Mouse (Mus musculus) hindbrain, embryonic 12.5 days (tissue): ENCODE measurements at regions not wholly inside any gene's neighbourhood (a gene's known extent, or its start where the extent isn't known, plus 50 kb on each side); places are given as distances from the start of the nearest gene placed in this dataset.
"Not testable (repeated sequence)": the region's sequence is repeated elsewhere in the genome, so short reads cannot be mapped to it uniquely, and the experiment has no call there.

Experiments used
- ATAC-seq: fragments of 200-750 bp; cut with Nextera tagmentation; 2 replicates; pipeline ENCODE4 v1.8.0; 2017; ENCODE audit warnings: moderate TSS enrichment; ENCODE audit not compliant: low FRiP score
- H3K27ac ChIP-seq: fragments of 300-500 bp; sonication (generic); 2 replicates; pipeline ENCODE4 v1.5.1; 2016; ENCODE audit warnings: mild to moderate bottlenecking
- H3K27me3 ChIP-seq: fragments of 300-500 bp; sonication (generic); 2 replicates; pipeline ENCODE4 v1.6.1; 2016; ENCODE audit warnings: mild to moderate bottlenecking
- H3K36me3 ChIP-seq: fragments of 300-500 bp; sonication (generic); 2 replicates; pipeline ENCODE4 v1.6.1; 2016; ENCODE audit warnings: mild to moderate bottlenecking
- H3K4me1 ChIP-seq: fragments of 300-500 bp; sonication (generic); 2 replicates; pipeline ENCODE4 v1.6.1; 2016
- H3K4me2 ChIP-seq: fragments of 300-500 bp; sonication (generic); replicated peaks from 2 replicates; pipeline ENCODE4 v1.6.1; 2016; ENCODE audit warnings: mild to moderate bottlenecking
- H3K4me3 ChIP-seq: fragments of 300-500 bp; sonication (generic); 2 replicates; pipeline ENCODE4 v1.5.1; 2016; ENCODE audit warnings: mild to moderate bottlenecking
- H3K9ac ChIP-seq: fragments of 300-500 bp; sonication (generic); 2 replicates; pipeline ENCODE4 v1.6.1; 2016; ENCODE audit warnings: mild to moderate bottlenecking, moderate library complexity
- H3K9me3 ChIP-seq: fragments of 300-500 bp; sonication (generic); replicated peaks from 2 replicates; pipeline ENCODE4 v1.6.1; 2016; ENCODE audit warnings: mild to moderate bottlenecking
- WGBS: fragments of 180-500 bp; shearing (Covaris S2); methylation state at CpG from one replicate; pipeline ENCODE4 v1.1.7; 2016; 5-methylcytosine and 5-hydroxymethylcytosine counted together

GRCm38 (mm10) chr5:12639549-12639948, 256.4 kb downstream of the Sema3d start:
- Histone ChIP-seq H3K4me2 (no peak overlapping the region), H3K4me3 (no peak overlapping the region), H3K9me3 (no peaks in the 10 kb centered on the region), H3K9ac (no peak overlapping the region), H3K36me3 (no peaks in the 10 kb centered on the region), H3K27me3 (no peaks in the 10 kb centered on the region), H3K4me1 (peaks cover 4% of the 10 kb centered on the region), H3K27ac (no peak overlapping the region)
- ATAC-seq, result no peak

GRCm38 (mm10) chr5:12646269-12646668, 263.1 kb downstream of the Sema3d start:
- Histone ChIP-seq H3K4me2 (no peak overlapping the region), H3K4me3 (no peak overlapping the region), H3K4me1 (no peaks in the 10 kb centered on the region), H3K9me3 (no peaks in the 10 kb centered on the region), H3K27ac (no peak overlapping the region), H3K9ac (no peak overlapping the region), H3K27me3 (no peaks in the 10 kb centered on the region), H3K36me3 (no peaks in the 10 kb centered on the region)
- ATAC-seq, result no peak
- WGBS, result 59% methylated on average over 2 of the region's 2 CpGs

GRCm38 (mm10) chr5:12673666-12674065, 290.5 kb downstream of the Sema3d start:
- Histone ChIP-seq H3K4me3 (no peak overlapping the region), H3K9me3 (no peaks in the 10 kb centered on the region)
- WGBS, result 92% methylated on average over 2 of the region's 2 CpGs

GRCm38 (mm10) chr5:12674134-12674533, 290.9 kb downstream of the Sema3d start:
- H3K9ac ChIP-seq, result no peak overlapping the region
- no peaks in the 10 kb centered on the region for H3K36me3 ChIP-seq
- WGBS, result 92% methylated on average over 4 of the region's 4 CpGs
- ATAC-seq, result no peak
- H3K4me2 ChIP-seq, result no peak overlapping the region
- no peaks in the 10 kb centered on the region for H3K4me1 ChIP-seq
- H3K4me3 ChIP-seq, result no peak overlapping the region
- no peaks in the 10 kb centered on the region for H3K27me3 ChIP-seq
- no peaks in the 10 kb centered on the region for H3K9me3 ChIP-seq
- no peak overlapping the region for H3K27ac ChIP-seq

More at GRCm38 (mm10) chr5:12673666-12674065, 290.5 kb downstream of the Sema3d start:
- H3K4me1 ChIP-seq, result no peaks in the 10 kb centered on the region
- H3K27me3 ChIP-seq, result no peaks in the 10 kb centered on the region
- H3K9ac ChIP-seq, result no peak overlapping the region
- ATAC-seq, result no peak
- no peak overlapping the region for H3K4me2 ChIP-seq
- H3K27ac ChIP-seq, result no peak overlapping the region
- no peaks in the 10 kb centered on the region for H3K36me3 ChIP-seq

GRCm38 (mm10) chr5:12676712-12677111, 293.5 kb downstream of the Sema3d start:
- no peaks in the 10 kb centered on the region for H3K36me3 ChIP-seq
- no peak for ATAC-seq
- H3K4me3 ChIP-seq, result no peak overlapping the region
- WGBS, result 50% methylated on average over 3 of the region's 3 CpGs
- H3K27ac ChIP-seq, result no peak overlapping the region
- H3K4me1 ChIP-seq, result no peaks in the 10 kb centered on the region
- no peaks in the 10 kb centered on the region for H3K9me3 ChIP-seq
- no peaks in the 10 kb centered on the region for H3K27me3 ChIP-seq
- no peak overlapping the region for H3K9ac ChIP-seq
- H3K4me2 ChIP-seq, result no peak overlapping the region

- no peak overlapping the region for H3K4me2 ChIP-seq
- H3K9me3 ChIP-seq, result peaks cover 6% of the 10 kb centered on the region
- no peaks in the 10 kb centered on the region for H3K36me3 ChIP-seq
- H3K4me3 ChIP-seq, result no peak overlapping the region
- H3K27me3 ChIP-seq, result no peaks in the 10 kb centered on the region
- no peak overlapping the region for H3K27ac ChIP-seq
- no peak for ATAC-seq
- H3K4me1 ChIP-seq, result no peaks in the 10 kb centered on the region
- 88% methylated on average over 3 of the region's 3 CpGs for WGBS
- no peak overlapping the region for H3K9ac ChIP-seq
These were observed 331.7 kb downstream of the Sema3d start for GRCm38 (mm10) chr5:12714894-12715293.

GRCm38 (mm10) chr5:12751514-12751913, 368.3 kb downstream of the Sema3d start:
- no peak overlapping the region for H3K27ac ChIP-seq

GRCm38 (mm10) chr5:12759634-12760033, 365.6 kb upstream of the Sema3a start:
- Histone ChIP-seq H3K36me3 (no peaks in the 10 kb centered on the region), H3K4me2 (no peak overlapping the region), H3K4me3 (no peak overlapping the region), H3K4me1 (no peaks in the 10 kb centered on the region), H3K9me3 (no peaks in the 10 kb centered on the region), H3K9ac (no peak overlapping the region), H3K27ac (no peak overlapping the region), H3K27me3 (no peaks in the 10 kb centered on the region)
- ATAC-seq, result no peak

More at GRCm38 (mm10) chr5:12751514-12751913, 368.3 kb downstream of the Sema3d start:
- H3K36me3 ChIP-seq, result no peaks in the 10 kb centered on the region
- H3K9ac ChIP-seq, result no peak overlapping the region
- 52% methylated on average over 5 of the region's 5 CpGs for WGBS
- H3K9me3 ChIP-seq, result no peaks in the 10 kb centered on the region
- ATAC-seq, result no peak
- H3K27me3 ChIP-seq, result no peaks in the 10 kb centered on the region
- no peaks in the 10 kb centered on the region for H3K4me1 ChIP-seq
- H3K4me2 ChIP-seq, result no peak overlapping the region
- H3K4me3 ChIP-seq, result no peak overlapping the region

GRCm38 (mm10) chr5:12767383-12767782, 357.8 kb upstream of the Sema3a start:
- H3K36me3 ChIP-seq, result no peaks in the 10 kb centered on the region
- 75% methylated on average over 1 of the region's 1 CpGs for WGBS
- H3K27ac ChIP-seq, result no peak overlapping the region
- no peak overlapping the region for H3K4me3 ChIP-seq
- no peak overlapping the region for H3K4me2 ChIP-seq
- no peak overlapping the region for H3K9ac ChIP-seq
- no peaks in the 10 kb centered on the region for H3K9me3 ChIP-seq
- H3K4me1 ChIP-seq, result no peaks in the 10 kb centered on the region
- ATAC-seq, result no peak
- H3K27me3 ChIP-seq, result no peaks in the 10 kb centered on the region

- H3K9ac ChIP-seq, result no peak overlapping the region
- no peak for ATAC-seq
- no peaks in the 10 kb centered on the region for H3K4me1 ChIP-seq
- H3K9me3 ChIP-seq, result peaks cover 4% of the 10 kb centered on the region; the same call in 1 of the 2 replicates
- WGBS, result 89% methylated on average over 3 of the region's 3 CpGs
- H3K27me3 ChIP-seq, result no peaks in the 10 kb centered on the region
- no peak overlapping the region for H3K4me3 ChIP-seq
- no peaks in the 10 kb centered on the region for H3K36me3 ChIP-seq
- no peak overlapping the region for H3K4me2 ChIP-seq
- H3K27ac ChIP-seq, result no peak overlapping the region
These were observed 342.5 kb upstream of the Sema3a start for GRCm38 (mm10) chr5:12782681-12783080.

GRCm38 (mm10) chr5:12808729-12809128, 316.5 kb upstream of the Sema3a start:
- Histone ChIP-seq H3K9ac (no peak overlapping the region), H3K36me3 (no peaks in the 10 kb centered on the region), H3K27me3 (no peaks in the 10 kb centered on the region), H3K4me3 (no peak overlapping the region), H3K9me3 (no peaks in the 10 kb centered on the region), H3K4me2 (no peak overlapping the region), H3K4me1 (no peaks in the 10 kb centered on the region), H3K27ac (no peak overlapping the region)
- ATAC-seq, result no peak
- WGBS, result 98% methylated on average over 1 of the region's 1 CpGs

- Histone ChIP-seq H3K4me1 (no peaks in the 10 kb centered on the region), H3K27me3 (no peaks in the 10 kb centered on the region), H3K9me3 (no peaks in the 10 kb centered on the region), H3K9ac (no peak overlapping the region), H3K4me3 (no peak overlapping the region), H3K27ac (no peak overlapping the region), H3K36me3 (no peaks in the 10 kb centered on the region), H3K4me2 (no peak overlapping the region)
- 78% methylated on average over 2 of the region's 2 CpGs for WGBS
- ATAC-seq, result no peak
These were observed 315.3 kb upstream of the Sema3a start for GRCm38 (mm10) chr5:12809884-12810283.

GRCm38 (mm10) chr5:12847207-12847606, 278.0 kb upstream of the Sema3a start:
- H3K27me3 ChIP-seq, H3K4me1 ChIP-seq, H3K27ac ChIP-seq, ATAC-seq, H3K4me3 ChIP-seq, H3K4me2 ChIP-seq, H3K36me3 ChIP-seq, H3K9ac ChIP-seq: not testable (repeated sequence)
- 83% methylated on average over 3 of the region's 3 CpGs for WGBS
- peaks cover 17% of the 10 kb centered on the region; the same call in 1 of the 2 replicates for H3K9me3 ChIP-seq

- ATAC-seq, result no peak
These were observed 268.3 kb upstream of the Sema3a start for GRCm38 (mm10) chr5:12856869-12857268.

More at GRCm38 (mm10) chr5:12856869-12857268, 268.3 kb upstream of the Sema3a start:
- Histone ChIP-seq H3K27me3 (no peaks in the 10 kb centered on the region), H3K4me2 (no peak overlapping the region), H3K4me1 (no peaks in the 10 kb centered on the region), H3K27ac (no peak overlapping the region), H3K36me3 (no peaks in the 10 kb centered on the region), H3K4me3 (no peak overlapping the region), H3K9ac (no peak overlapping the region), H3K9me3 (no peaks in the 10 kb centered on the region)
- WGBS, result 77% methylated on average over 2 of the region's 2 CpGs
